ENCODE assay signal across 7 mouse cellular contexts in genomic region chr3:36689392-36690291, GRCm38 (mm10). TPM values are rescaled to one million over a fixed set of nuclear protein-coding genes. Genes with fewer than 3 reads are reported as not detected.
DNase-seq lines count a peak whose midpoint lies in the region; ATAC-seq lines count a peak whose summit lies in the region.

TSS of gene Trpc3 (minus strand) at chr3:36690167.

- peak within 1 kb of the TSS; percentile 79 for H3K27ac ChIP-seq in hindbrain, embryonic 15.5 days (replicated peaks)
- H3K27ac ChIP-seq in midbrain, embryonic 11.5 days (ENCODE audit: low read depth, low read length), result no peak within 1 kb of the TSS
- no peak within 1 kb of the TSS; the same call in 1 of the 2 replicates for H3K27ac ChIP-seq in stomach, embryonic 15.5 days

- peaks cover 12% of the 10 kb centered on the region; the same call in 1 of the 2 replicates for H3K4me1 ChIP-seq in hindbrain, embryonic 15.5 days (replicated peaks)
- H3K4me1 ChIP-seq in midbrain, embryonic 11.5 days (ENCODE audit: control insufficient read depth, insufficient read depth, low read length), result 0 out of 2 replicates have a peak, but pooled peaks cover 2% of the 10 kb centered on the region
- H3K4me1 ChIP-seq in stomach, embryonic 15.5 days, result peaks cover 8% of the 10 kb centered on the region; the same call in 1 of the 2 replicates

- DNase-seq in adrenal gland, postnatal 10 days, result peak; percentile 57
- DNase-seq in cerebellum, adult 9-11 months, result peak; percentile 24
- peak; percentile 33 to 47 for DNase-seq in frontal cortex, postnatal 10 days (ENCODE audit: low spot score in 2 of 2)
- DNase-seq in left cerebral cortex, postnatal 14 days (ENCODE audit: low spot score in 2 of 2), result peak; percentile 57 to 61
- peak; percentile 96 for DNase-seq in midbrain, embryonic 11.5 days (ENCODE audit: low spot score, missing footprints)

- H3K4me3 ChIP-seq in hindbrain, embryonic 15.5 days, result peak within 1 kb of the TSS; percentile 83
- peak within 1 kb of the TSS; percentile 54 for H3K4me3 ChIP-seq in midbrain, embryonic 11.5 days (ENCODE audit: low read depth, low read length)
- H3K4me3 ChIP-seq in stomach, embryonic 15.5 days (replicated peaks), result peak within 1 kb of the TSS; percentile 55

- 1% methylated on average over 88 of the region's 91 CpGs for WGBS in hindbrain, embryonic 15.5 days
- under 1% methylated on average over 76 of the region's 91 CpGs for WGBS in midbrain, embryonic 11.5 days
- WGBS in stomach, embryonic 15.5 days, result under 1% methylated on average over 82 of the region's 91 CpGs

- H3K9me3 ChIP-seq in hindbrain, embryonic 15.5 days, result no peaks in the 10 kb centered on the region
- H3K9me3 ChIP-seq in midbrain, embryonic 11.5 days (ENCODE audit: control insufficient read depth, low read length), result no peaks in the 10 kb centered on the region
- H3K9me3 ChIP-seq in stomach, embryonic 15.5 days, result no peaks in the 10 kb centered on the region

- H3K9ac ChIP-seq in hindbrain, embryonic 15.5 days, result peak within 1 kb of the TSS; percentile 86
- peak within 1 kb of the TSS; percentile 73 for H3K9ac ChIP-seq in midbrain, embryonic 11.5 days (ENCODE audit: low read length)
- H3K9ac ChIP-seq in stomach, embryonic 15.5 days, result peak within 1 kb of the TSS; percentile 36

- no peaks in the 10 kb centered on the region for H3K36me3 ChIP-seq in hindbrain, embryonic 15.5 days
- H3K36me3 ChIP-seq in midbrain, embryonic 11.5 days (ENCODE audit: control insufficient read depth, insufficient read depth, low read length), result no peaks in the 10 kb centered on the region
- no peaks in the 10 kb centered on the region for H3K36me3 ChIP-seq in stomach, embryonic 15.5 days

- peaks cover 3% of the 10 kb centered on the region; the same call in 1 of the 2 replicates for H3K27me3 ChIP-seq in hindbrain, embryonic 15.5 days
- H3K27me3 ChIP-seq in midbrain, embryonic 11.5 days (ENCODE audit: control insufficient read depth, insufficient read depth, low read length), result peaks cover 11% of the 10 kb centered on the region; the same call in 1 of the 2 replicates
- peaks cover 23% of the 10 kb centered on the region for H3K27me3 ChIP-seq in stomach, embryonic 15.5 days (replicated peaks)

- ATAC-seq in hindbrain, embryonic 15.5 days (ENCODE audit: low FRiP score, low read depth), result peak; percentile 95
- peak; percentile 94 for ATAC-seq in midbrain, embryonic 11.5 days (ENCODE audit: low FRiP score)
- ATAC-seq in stomach, embryonic 15.5 days (ENCODE audit: insufficient read depth, low FRiP score, low read depth), result peak; percentile 74

- intact Hi-C loops in left cerebral cortex, postnatal 14 days (cut with DNase I), result no loop called here

- peak within 1 kb of the TSS; percentile 75 for H3K4me2 ChIP-seq in hindbrain, embryonic 15.5 days
- H3K4me2 ChIP-seq in midbrain, embryonic 11.5 days, result peak within 1 kb of the TSS; percentile 66
- peak within 1 kb of the TSS; percentile 89 for H3K4me2 ChIP-seq in stomach, embryonic 15.5 days

RNA-seq across cellular contexts. Expression of gene Trpc3, which starts in this region (rescaled TPM):
- 1 to 10 TPM; 3.1 to 4.7 TPM for total RNA-seq in adrenal gland, postnatal 10 days (2021)
- polyA plus RNA-seq in hindbrain, embryonic 15.5 days (2015; fragmentation: Nextera tagmentation; extraction: Ambion mirVana), result 13.4 and 13.9 TPM in 2 replicates
- 10 to 100 TPM; 22.4 to 31.3 TPM for total RNA-seq in left cerebral cortex, postnatal 14 days (2021)
- polyA plus RNA-seq in midbrain, embryonic 11.5 days (2014; fragmentation: Nextera tagmentation; extraction: Ambion mirVana), result 4.3 and 4.5 TPM in 2 replicates
- polyA plus RNA-seq in stomach, embryonic 15.5 days (2015; fragmentation: Nextera tagmentation; extraction: Ambion mirVana), result 2.9 and 5.1 TPM in 2 replicates

Comparison
In these comparisons a context has a peak if more than half of its experiments do, and no peak if none do; other contexts are left out.
1. RNA of gene Trpc3 (total RNA-seq): 22.4 to 31.3 TPM in left cerebral cortex, postnatal 14 days; 3.1 to 4.7 TPM in adrenal gland, postnatal 10 days; every median in the first group is over 4 times any median in the second.
2. DNase-seq: peak in every context shown above with its lines; median percentile 96 in midbrain, embryonic 11.5 days; 59 in left cerebral cortex, postnatal 14 days; 57 in adrenal gland, postnatal 10 days; 40 in frontal cortex, postnatal 10 days; 24 in cerebellum, adult 9-11 months.
3. H3K9ac ChIP-seq: peak in every context shown above with its lines; median percentile 86 in hindbrain, embryonic 15.5 days; 73 in midbrain, embryonic 11.5 days; 36 in stomach, embryonic 15.5 days.
4. Peak in every context shown above with its lines, with median percentiles within 50 percentile points of each other: ATAC-seq, H3K4me2 ChIP-seq and H3K4me3 ChIP-seq.